Mouse (Mus musculus) midbrain, postnatal 0 days (tissue): ENCODE measurements at regions not wholly inside any gene's neighbourhood (a gene's known extent, or its start where the extent isn't known, plus 50 kb on each side); places are given as distances from the start of the nearest gene placed in this dataset.

Source experiments
- ATAC-seq: fragments of 200-750 bp; cut with Nextera tagmentation; 2 replicates; pipeline ENCODE4 v1.8.0; 2017; ENCODE audit warnings: moderate number of reproducible peaks, mild to moderate bottlenecking, moderate TSS enrichment, moderate library complexity; ENCODE audit not compliant: low FRiP score
- DNase-seq: peaks from one replicate; pipeline ENCODE4 v3.0.0-alpha.2; 2015; ENCODE audit warnings: low spot score
- H3K27ac ChIP-seq: fragments of 300-500 bp; sonication (generic); 2 replicates; pipeline ENCODE4 v1.5.1; 2014; ENCODE audit warnings: low read depth, mild to moderate bottlenecking, low read length, mixed read lengths
- H3K27me3 ChIP-seq: fragments of 300-500 bp; sonication (generic); 2 replicates; pipeline ENCODE4 v1.6.1; 2014; ENCODE audit warnings: low read length, control low read depth, mixed read lengths; ENCODE audit not compliant: insufficient read depth
- H3K36me3 ChIP-seq: fragments of 300-500 bp; sonication (generic); 2 replicates; pipeline ENCODE4 v1.6.1; 2014; ENCODE audit warnings: low read length, control low read depth, mixed read lengths; ENCODE audit not compliant: insufficient read depth
- H3K4me1 ChIP-seq: fragments of 300-500 bp; sonication (generic); 2 replicates; pipeline ENCODE4 v1.6.1; 2014; ENCODE audit warnings: mild to moderate bottlenecking, control low read depth, antibody characterized with exemption, low read length, mixed read lengths; ENCODE audit not compliant: insufficient read depth
- H3K4me2 ChIP-seq: fragments of 300-500 bp; sonication (generic); 2 replicates; pipeline ENCODE4 v1.6.1; 2014; ENCODE audit warnings: low read depth, mild to moderate bottlenecking, low read length, mixed read lengths; ENCODE audit not compliant: poor library complexity, severe bottlenecking
- H3K4me3 ChIP-seq: fragments of 300-500 bp; sonication (generic); 2 replicates; pipeline ENCODE4 v1.5.1; 2014; ENCODE audit warnings: low read depth, mild to moderate bottlenecking, low read length, moderate library complexity
- H3K9ac ChIP-seq: fragments of 300-500 bp; sonication (generic); replicated peaks from 2 replicates; pipeline ENCODE4 v1.6.1; 2014; ENCODE audit warnings: mild to moderate bottlenecking, low read length, moderate library complexity, mixed read lengths; ENCODE audit not compliant: poor library complexity, severe bottlenecking
- H3K9me3 ChIP-seq: fragments of 300-500 bp; sonication (generic); 2 replicates; pipeline ENCODE4 v1.6.1; 2016; ENCODE audit warnings: low read length, control low read depth
- CTCF ChIP-seq: IDR thresholded peaks from 2 replicates; pipeline ENCODE4 v1.5.1; 2016; ENCODE audit warnings: antibody characterized with exemption, mild to moderate bottlenecking
- WGBS: fragments of 180-500 bp; shearing (Covaris S2); extraction: QIAGEN DNeasy Blood & Tissue Kit; methylation state at CpG from one replicate; pipeline ENCODE4 v1.1.7; 2014; 5-methylcytosine and 5-hydroxymethylcytosine counted together

DNA sequence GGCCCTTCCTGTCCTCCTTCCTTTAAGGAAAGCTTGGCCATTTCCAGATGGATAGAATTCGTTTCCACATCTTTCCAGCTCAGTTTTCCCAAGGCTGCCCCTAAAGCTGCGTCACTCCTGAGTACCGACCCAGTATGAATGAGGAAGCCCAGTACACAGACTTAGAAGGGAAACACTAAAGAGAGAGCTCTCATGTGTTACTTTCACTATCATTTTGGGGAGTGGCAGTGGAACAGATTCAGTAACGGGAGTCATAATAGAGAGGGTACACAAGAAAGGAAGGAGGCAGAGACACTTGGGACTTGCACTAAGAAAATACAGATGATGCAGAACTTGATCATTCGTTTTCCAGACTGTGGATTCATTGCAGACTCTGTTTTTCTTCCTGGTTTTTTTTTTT is 210.1 kb downstream of the Tle4 start:
- Histone ChIP-seq H3K4me2 (no peak overlapping the region), H3K36me3 (no peaks in the 10 kb centered on the region), H3K9ac (no peak overlapping the region), H3K4me1 (no peaks in the 10 kb centered on the region), H3K4me3 (no peak overlapping the region), H3K27me3 (0 out of 2 replicates have a peak, but pooled peaks cover 3% of the 10 kb centered on the region), H3K9me3 (no peaks in the 10 kb centered on the region), H3K27ac (no peak overlapping the region)
- no peak for TF ChIP-seq CTCF
- no peak for ATAC-seq
- no peak for DNase-seq
- 85% methylated on average over 5 of the region's 5 CpGs for WGBS

DNA sequence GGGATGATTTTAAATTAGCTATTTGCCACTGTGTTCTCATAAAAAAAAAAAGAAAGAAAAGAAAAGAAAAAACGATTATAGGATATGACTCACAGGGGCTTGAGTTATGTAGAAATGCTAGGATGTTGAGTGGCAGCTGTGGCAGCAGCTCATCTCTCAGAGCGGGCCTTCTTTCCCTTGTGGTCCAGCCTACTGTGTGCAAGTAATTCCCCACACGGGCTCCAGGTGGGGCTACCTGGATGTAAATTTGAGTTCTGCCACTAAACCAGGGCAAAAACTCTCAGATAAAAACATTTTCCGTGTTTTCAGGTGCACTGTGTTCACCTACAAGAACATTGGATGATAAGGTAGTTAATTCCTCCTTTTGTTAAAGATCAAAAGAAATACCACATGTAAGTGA is 209.3 kb downstream of the Tle4 start:
- no peaks in the 10 kb centered on the region for H3K9me3 ChIP-seq
- H3K27me3 ChIP-seq = 0 out of 2 replicates have a peak, but pooled peaks cover 3% of the 10 kb centered on the region
- no peak overlapping the region for H3K4me2 ChIP-seq
- no peak for DNase-seq
- H3K9ac ChIP-seq = no peak overlapping the region
- H3K4me1 ChIP-seq = no peaks in the 10 kb centered on the region
- peak; percentile 33 for TF ChIP-seq CTCF
- no peaks in the 10 kb centered on the region for H3K36me3 ChIP-seq
- no peak overlapping the region for H3K4me3 ChIP-seq
- no peak for ATAC-seq
- H3K27ac ChIP-seq = no peak overlapping the region
- WGBS = 48% methylated on average over 4 of the region's 4 CpGs

DNA sequence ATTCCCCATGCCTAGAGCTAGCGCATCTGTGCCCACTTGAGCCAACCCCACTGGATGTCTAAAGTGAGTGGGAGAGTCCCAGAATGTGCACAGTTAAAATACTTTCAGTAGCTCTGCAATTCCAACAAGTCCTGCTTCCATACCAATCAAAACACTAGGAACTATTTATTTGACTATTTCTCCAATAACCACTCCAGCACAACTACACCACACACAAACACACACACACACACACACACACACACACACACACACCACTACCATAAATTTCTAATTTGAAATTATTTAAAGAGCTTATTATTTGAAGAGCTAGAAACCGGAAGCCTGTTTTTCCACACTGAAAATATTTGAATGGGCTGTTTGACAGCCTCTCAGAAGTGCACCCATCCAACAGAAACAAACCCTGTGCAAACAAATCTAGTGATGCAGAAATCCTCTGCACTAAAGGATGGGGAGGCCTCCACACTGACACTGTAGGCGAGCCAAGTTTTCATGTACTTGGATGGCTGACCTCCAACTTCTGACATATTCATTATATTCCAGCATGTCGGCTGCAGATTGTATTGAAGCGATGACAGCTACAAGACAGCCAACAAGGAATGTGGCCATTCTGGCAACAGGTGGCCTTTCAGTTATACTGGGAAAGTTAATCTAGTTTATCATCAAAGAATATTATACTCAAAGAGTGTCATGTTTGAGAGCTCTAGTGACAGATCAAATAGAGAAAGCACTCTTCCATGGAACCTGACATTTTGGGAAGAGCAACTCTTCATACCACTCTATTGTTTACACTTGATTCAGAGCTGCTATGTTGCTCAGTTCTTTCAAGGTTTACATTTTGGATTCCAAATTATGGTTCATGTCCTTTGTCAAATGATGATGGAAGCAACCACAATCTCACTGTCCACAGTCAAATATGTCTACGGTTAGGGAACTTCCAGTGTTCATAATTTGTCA is 207.7 kb downstream of the Tle4 start:
- peak; percentile 82 for DNase-seq
- Histone ChIP-seq H3K27ac (no peak overlapping the region), H3K9me3 (no peaks in the 10 kb centered on the region), H3K9ac (no peak overlapping the region), H3K27me3 (0 out of 2 replicates have a peak, but pooled peaks cover 3% of the 10 kb centered on the region), H3K4me1 (no peaks in the 10 kb centered on the region), H3K36me3 (no peaks in the 10 kb centered on the region), H3K4me3 (no peak overlapping the region), H3K4me2 (no peak overlapping the region)
- 73% methylated on average over 6 of the region's 6 CpGs for WGBS
- no peak for TF ChIP-seq CTCF
- no peak for ATAC-seq

DNA sequence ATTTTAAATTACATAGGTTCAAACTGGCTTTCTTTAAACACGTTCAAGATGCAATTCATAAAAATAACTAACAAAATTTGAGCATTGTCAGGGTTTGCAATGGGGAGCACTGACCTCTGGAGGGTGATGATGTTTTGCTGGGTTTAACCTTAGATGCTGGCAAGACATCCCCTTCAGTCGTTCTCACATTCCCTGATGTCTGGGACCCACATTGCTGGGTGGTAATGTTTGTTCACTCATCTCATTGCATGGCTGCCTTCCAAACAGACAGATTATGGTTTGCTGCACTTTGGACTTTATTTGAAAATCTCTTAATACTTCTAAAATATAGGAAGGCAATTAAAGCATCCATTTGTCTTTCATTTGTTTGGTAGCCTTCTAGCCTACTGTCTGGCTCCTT is 206.9 kb downstream of the Tle4 start:
- Histone ChIP-seq H3K27ac (no peak overlapping the region), H3K4me1 (no peaks in the 10 kb centered on the region), H3K4me3 (no peak overlapping the region), H3K36me3 (no peaks in the 10 kb centered on the region), H3K4me2 (no peak overlapping the region), H3K9me3 (no peaks in the 10 kb centered on the region), H3K27me3 (0 out of 2 replicates have a peak, but pooled peaks cover 3% of the 10 kb centered on the region), H3K9ac (no peak overlapping the region)
- DNase-seq = no peak
- 66% methylated on average over 2 of the region's 2 CpGs for WGBS
- no peak for ATAC-seq
- TF ChIP-seq CTCF = no peak
